Mouse (Mus musculus) T-cell, adult 2 months (primary cell): ENCODE measurements around the gene Jade1.

Experiments used
- DNase-seq: peaks from one replicate; pipeline ENCODE4 v3.0.0; 2022; ENCODE audit warnings: low spot score

Jade1 gene

DNA sequence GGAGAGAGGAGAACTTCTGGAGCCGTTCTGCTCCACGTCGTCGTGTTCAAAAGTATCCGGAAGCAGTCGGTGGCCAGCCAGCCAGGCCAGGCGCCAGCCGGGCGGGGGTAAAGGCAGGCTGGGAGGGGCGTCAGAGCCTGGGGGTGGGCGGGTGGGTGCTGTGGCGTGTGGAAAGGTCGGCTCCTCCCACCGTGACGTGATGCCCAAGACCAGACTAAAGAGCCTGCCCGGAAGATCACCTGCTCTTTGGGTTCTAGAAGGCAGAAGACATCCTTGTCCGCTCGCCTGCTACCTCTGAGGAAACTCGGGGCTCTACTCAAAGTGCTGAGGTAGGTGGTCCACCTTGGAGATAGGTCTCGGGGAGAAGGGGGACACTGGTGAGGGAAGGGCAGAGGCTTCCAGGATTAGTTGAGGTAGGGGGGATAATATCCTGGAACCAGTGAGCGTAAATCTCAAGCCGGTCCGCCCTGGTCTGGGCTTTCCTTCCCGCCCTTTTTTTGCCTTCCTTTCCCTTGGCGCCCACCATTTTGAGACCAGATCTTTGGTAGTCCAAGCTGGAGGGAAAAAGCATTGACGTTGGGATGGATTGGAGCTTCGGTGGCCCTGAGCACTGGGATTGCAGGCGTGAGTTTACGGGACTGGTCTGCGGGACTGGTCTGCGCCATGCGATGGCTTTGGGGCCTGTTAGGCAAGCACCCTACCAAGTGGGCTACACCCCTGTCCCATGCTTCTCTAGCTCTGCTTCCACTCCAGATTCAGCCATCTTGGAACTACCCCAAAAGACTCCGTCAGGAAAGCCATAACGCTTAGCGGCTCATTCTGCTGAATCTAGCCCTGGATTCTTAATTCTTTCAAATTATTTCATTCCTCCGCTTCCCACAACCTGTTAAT lies at the start of gene Jade1:
Gene Jade1 (plus strand): TSS at position 241 of the 891 bp plus-strand sequence.
- DNase-seq = no peak

DNA sequence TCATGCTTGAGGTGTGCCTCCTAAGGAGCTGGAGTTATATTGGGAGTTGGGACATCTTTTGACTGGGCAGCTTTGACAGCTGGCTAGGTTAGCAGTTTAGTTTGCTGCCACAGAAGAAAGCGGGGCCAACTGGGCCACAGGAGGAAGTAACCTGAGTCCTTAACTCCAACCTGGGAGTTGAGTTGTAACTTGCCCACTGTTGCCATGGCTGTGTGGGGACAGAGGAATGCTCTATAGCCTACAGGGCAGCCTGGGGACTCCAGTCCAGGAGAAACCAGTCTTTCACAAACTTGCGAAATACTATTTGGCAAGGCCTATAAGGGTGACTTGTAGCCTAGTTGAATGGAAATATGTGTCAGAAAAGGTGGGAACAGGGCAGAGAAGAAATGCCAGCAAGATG lies 46.1 kb upstream of the Jade1 start:
- DNase-seq = no peak

DNA sequence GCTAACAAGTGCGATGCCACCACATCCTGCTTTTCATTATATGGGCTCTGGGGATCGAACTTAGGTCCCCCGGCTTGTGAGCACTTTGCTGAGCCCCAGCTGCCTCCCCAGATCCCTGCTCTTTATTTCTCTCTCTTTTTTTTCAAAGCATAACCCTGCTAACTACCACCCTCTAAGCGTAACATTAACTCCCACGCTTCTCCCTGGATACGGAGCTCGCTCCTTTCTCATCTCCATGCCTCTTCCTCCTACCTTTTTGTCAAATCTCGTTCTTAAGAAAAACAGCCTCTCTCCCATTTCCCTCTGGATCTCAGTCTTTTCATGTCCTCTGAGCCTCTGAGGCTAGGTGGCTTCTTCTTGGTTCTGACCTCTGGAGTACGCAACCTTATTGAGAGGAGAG lies 45.3 kb upstream of the Jade1 start:
- no peak for DNase-seq

DNA sequence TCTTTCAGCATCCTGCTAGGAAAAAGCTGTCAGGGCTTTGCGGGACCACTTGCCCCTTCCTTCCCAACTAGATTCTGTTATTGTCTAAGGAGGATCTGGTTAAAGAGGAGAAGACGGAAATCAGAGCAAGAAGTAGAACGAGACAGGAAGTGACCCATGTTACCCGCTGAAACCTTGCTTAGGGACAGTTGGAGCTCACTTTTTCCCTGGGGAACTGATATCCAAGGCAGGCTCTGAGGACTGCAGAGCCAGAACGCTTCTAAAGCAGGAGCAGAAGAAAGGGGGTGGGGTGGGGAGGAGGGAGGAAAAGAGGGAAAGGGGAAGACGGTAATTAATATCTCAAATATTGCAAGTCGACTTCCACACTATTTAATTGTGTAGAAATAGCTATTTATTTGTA lies 44.8 kb upstream of the Jade1 start:
- no peak for DNase-seq

DNA sequence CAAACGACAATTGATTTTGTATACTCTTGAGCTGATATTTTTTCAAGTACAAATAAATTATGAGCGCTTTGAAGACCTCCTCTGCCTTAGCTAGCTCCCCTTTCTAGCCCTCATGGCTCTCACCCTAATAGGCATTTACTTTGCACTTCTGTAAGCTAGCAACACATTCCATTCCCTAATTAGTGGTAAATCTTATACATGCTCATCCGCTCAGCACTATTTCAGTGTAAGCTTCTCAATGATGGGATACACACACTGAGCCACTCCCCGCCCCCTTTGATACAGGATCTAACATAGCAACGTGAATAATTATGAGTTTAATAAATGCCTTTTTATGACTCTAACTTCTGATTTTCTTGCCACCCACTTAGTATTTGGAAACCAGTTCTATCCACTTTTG lies 41.5 kb upstream of the Jade1 start:
- DNase-seq = no peak

DNA sequence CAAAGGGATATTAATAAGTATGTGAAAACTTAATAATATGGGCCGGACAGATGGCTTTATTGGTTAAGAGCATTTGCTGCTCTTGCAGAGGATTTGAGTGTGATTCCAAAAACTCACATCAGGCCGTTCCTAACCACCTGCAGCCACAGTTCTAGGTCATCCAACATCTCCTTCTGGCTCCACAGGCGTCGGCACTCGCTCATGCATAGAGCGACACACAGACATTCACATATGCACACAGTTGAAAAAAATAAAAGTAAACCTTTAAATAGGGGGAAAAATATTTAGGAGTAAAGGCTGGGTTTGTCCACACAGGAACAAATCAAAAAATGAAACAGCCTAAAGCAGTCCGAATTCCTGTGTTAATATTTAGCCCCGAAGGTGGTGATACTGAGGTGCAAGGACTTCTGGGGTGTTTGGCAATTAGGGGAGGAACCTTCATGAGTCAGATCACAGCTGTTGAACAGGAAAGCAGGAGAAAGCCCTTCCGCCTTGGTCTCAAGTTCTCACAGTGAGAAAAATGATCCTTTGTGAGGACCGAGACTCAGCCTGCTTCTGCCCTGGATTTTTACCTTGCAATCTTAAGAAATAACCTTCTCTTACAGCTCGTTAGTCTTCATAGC lies 40.7 kb upstream of the Jade1 start:
- no peak for DNase-seq

DNA sequence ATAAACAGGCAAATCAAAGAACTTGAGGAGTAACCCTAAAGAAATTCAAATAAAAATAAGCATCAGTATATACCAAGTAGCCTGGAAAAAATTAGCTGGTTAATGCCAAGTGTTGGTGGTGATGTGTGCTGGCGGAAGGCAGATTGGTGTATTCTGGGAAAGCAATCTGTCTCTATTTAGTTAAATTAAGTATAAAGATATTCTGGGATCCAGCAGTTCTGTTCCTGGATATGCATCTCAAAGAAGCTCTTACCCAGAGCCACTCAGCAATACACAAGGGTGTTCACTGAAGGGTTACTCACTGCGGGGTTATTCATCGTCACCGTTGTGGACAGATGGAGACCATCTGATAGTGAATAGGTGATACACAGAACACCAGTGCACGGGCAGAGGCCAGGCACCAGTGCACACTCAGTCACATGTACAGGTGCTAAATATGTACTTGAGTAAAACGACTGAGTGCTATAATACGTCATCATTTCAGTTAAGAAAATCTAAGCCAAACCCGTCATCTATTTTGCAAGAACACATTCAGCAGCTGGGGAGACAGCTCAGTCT lies 38.5 kb upstream of the Jade1 start:
- DNase-seq = no peak

DNA sequence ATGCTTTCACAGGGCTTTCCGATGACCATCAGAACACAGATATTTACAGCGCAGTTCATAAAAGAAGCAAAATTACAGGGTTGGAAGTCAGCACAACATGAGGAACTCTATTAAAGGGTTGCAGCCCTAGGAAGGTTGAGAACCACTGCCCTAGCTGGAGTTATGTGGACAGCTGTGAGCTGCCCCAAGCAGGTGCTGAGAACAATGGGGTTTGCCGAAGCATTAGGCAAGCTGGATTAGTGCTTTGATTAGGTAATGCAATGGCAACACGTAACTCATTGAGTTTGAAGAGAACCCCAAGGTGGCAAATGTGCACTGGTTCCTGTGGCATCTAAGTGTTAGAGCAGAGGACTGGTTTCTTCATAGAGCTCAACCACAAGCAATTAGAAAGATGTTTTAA lies 34.6 kb upstream of the Jade1 start:
- no peak for DNase-seq

DNA sequence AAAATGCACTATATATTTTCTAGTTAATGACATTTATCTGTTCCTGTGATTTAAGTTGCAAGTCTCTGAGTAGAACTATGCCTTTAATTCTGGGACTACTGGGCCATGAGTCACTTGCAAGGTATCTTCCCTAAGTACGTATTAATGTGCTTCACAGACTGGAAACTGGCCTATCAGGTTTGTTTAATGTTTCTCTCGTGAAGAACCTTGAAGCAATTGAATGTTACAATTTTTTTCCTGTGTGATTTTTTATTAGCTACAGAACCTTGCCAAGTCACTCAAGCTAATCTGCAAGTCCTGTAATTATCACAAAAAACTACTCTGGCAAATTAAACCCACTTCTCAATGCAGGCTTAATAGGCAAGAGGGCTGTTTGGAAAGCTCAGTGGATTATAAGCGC lies 33.8 kb upstream of the Jade1 start:
- DNase-seq = no peak

DNA sequence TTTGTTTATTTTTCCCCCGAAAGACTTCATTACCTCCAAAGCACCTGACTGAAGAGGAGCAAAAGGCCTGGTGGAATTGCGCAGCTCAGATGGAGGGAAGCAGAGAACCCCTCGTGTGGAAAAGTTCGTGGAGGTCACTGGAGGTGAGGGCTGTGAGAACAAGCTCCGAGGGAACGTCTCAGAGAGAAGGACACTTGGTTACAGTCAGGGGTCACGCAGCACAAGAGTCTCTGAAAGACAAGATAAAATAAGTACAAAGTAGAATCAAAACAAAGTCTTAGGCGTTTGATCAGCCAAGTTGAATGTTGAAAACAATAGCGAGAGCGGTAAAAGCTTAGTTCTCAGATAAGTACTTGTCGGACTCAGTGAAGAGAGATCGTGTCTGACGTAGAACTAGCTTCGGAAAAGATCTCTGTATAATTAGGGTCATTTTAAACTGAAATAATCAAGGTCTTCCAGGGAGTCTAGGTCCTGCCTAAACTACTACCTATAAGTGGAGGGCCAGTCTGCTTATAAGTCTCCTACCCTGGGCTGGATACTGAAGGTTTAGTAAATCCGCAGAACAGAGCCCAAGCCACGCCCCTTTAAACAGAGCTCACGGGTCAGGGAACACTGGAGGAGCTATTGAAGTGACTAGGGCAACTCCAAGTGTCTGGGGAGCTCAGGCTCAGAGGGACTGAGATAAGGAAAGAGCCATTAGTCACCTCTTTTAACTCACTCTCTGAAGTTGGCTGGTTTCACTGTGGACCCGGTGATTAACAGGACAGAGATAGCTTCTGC lies 33.1 kb upstream of the Jade1 start:
- DNase-seq = no peak

DNA sequence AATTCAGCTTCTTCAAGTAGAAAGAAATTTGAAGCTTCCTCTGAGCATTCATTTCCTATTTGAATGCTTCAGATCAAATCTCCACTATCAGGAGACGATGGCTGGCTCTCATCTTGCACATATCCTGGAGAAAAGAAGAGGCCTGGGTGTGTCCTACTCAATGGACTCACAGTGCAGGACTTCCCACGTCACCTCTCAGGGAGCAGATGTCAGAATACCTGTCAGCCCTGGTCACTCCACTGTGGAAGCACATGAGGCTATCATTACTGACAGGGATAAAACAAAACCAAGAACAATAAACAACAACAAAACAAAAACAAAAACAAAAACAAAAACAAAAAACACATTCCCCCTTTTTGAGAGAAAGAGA lies 32.5 kb upstream of the Jade1 start:
- DNase-seq = no peak

DNA sequence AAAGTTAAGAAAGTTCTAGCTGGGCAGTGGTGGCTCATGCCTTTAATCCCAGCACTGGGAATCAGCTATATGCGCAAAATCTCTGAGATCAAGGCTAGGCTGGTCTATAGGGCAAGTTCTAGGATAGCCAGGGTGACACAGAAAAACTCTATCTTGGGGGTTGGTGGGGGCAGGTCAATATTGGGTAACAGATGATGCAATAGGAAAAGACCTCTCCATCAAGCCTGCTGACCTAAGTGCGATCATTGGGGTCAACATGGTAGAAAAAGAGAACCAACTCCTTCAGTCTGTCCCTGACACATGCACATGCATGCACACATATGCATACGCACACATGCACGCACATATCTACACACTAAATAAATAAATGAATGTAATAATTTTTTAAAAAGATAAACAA lies 32.1 kb upstream of the Jade1 start:
- DNase-seq = no peak

DNA sequence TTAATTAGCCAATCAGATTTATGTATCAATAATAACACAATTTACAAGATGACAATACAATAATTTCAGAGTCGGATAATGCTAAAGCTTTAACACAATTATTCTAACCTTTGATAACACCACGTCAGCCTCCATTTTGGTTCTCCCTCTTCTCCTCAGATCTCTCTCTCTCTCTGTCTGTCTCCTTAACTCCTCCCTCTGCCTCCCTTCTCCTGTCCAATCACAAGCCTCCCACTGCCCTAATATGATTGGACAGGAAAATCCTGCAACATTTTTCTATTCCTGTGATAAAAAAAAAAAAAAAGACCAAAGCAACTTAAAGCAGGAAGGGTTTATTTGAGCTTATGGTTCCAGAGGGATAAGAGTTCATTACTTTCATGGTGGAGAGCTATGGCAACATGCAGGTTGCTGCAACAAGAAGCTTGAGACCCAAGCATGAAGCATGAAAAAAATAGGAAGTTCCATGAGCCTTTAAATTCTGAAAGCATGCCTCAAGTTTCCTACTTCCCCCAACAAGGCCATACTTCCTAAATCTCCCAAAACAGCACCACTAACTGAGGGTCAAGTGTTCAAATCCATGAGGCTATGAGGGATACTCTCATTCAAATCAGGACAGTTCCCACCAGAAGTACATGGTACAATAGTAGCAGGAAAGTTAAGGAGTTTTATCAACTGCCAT lies 27.1 kb upstream of the Jade1 start:
- no peak for DNase-seq

DNA sequence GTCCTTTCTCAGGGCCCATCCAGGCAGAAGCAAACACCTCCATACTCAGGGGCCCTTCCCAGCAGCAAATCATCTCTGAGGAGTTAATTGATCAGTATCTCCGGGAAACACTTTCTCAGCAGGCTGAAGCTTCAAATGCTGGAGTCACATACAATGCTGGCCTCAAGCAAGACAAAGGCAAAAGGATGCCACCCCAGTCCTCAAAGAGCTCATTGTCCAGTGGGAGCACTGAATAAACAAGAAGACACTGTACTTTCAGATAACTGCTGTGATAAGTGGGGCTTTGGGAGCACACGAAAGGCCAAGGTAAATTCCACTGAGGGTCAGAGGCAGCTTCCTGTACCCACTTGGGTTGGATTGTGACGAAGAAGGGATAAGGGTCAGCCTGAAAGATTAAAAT lies 25.4 kb upstream of the Jade1 start:
- no peak for DNase-seq

DNA sequence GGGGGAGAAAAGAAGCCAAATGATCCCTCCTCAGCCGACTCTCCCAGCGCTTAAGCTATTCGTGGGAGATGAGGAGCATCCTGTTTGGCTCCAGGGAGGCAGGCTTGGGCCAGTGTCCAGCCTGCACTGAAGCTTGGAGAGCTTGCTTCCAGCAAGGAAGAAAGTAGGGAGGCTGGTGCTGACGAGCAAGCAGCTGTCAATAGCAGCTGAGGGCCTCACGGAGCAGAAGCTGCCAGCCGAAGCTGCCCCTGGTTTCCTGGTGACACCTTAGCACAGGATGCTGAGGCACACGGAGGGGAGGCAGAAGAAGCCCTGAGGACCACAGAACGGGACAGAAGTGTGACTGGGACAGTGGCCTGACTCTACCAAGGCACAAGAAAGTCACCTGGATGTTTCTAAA lies 24.0 kb upstream of the Jade1 start:
- no peak for DNase-seq

DNA sequence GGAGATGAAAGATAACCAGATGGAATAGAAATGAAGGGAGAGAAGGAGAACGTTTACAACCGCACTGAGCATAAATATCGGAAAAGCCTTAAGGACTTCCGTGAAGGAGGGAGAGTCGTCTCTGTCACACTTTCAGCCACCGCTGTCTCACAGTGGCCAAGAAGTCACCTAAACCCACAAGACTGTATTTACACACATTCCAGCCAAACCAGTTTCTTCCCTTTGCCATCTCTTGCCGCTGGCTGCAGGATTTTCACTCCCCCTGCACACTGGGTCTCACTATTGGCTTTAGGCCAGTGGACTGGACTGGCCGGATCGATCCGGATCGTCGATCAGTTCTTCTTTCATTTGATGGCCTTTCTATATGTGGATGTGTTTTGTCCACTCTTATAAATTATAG lies 23.4 kb upstream of the Jade1 start:
- DNase-seq = no peak

DNA sequence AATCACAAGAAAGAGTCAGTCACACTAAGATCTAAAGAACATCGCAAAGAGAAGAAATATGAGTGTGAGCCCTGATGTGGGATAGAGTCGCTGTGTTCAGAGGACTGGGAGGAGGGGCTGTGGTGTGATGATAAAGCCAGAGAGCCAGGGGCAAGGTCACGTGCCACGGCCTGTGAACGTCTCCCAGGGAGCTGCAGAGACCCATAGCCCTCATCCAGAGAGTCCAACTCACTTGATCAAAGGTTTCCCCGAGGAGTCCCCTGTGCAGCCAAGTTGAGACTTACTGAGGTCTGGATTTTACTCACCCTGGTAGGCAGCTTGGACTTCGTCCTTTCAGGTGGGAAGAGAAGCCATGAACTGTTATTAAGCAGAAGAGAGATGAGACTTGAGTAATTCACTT lies 21.9 kb upstream of the Jade1 start:
- DNase-seq = no peak

DNA sequence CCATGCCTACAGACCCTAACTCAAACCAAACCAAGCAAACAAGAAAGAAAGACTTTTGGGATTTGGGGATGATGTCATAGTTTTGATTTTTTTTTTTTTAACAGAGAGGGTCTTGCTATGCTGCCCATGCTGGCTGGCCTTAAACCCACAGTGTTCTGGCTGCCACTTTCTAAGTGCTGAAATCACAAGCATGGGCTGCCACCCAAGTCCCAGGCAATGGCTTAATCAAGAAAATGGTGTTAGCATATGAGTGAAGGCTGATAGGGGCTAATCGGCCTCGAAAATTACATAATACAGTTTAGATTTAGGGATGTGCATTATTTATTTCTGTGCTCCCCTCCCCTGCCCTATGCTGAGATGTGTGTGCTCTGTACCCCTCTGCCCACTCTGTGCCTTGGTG lies 17.6 kb upstream of the Jade1 start:
- DNase-seq = no peak

DNA sequence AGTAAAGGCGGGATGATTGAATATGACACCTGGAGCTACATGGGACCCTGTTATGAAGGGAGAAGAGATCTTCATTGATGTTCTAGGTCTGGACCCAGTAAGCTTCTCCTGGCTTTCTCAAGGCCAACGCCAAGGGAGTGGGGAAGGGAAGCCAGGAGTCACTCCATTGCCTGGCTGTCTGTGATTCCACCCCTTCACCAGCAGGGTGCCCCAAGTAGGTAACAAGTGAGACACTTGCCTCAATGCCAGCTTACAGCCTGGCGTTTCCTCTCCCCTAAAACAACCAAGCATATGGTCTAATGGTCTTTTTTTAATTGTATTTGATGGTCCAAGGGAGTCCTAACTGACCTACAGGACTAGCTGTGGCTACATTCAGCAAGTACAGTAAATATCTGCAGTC lies 14.2 kb upstream of the Jade1 start:
- DNase-seq = no peak

DNA sequence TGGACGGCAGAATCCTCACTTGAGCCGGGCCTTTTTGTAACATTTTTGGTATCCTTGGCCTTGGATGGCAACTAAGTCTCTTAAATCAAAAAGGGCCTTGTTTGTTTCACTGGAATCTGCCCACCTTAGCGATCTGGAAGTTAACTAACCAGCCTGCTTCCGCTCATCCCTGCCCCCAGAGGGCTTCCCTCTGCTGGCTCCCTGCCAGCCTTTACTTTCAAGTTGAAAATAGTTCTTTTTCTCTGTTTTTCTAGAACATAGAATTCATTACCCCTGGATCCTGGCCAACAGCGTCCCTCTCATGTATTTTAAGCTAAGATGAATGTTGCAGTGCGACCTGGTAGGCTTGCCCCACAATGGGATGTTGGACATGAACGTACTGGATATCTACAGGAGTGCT lies 11.1 kb upstream of the Jade1 start:
- DNase-seq = no peak

DNA sequence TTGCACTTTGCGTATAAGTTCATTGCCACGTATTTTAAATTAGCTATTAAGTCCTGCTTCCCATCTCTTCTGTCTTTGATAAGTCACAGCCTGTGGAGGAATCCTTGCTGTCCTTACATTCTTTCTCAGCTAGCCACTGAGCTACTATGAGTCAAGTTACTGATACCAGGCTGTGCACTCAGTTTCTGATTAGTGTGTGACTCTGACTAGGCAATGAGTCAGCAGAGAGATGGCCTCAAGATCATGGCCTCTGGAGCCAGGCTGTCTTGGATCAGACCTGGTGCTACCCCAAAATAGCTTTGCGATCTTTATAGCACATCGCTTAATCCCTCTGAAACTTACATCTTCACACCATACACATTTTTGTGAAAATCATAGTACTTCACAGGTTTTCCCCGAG lies 8.2 kb upstream of the Jade1 start:
- no peak for DNase-seq

DNA sequence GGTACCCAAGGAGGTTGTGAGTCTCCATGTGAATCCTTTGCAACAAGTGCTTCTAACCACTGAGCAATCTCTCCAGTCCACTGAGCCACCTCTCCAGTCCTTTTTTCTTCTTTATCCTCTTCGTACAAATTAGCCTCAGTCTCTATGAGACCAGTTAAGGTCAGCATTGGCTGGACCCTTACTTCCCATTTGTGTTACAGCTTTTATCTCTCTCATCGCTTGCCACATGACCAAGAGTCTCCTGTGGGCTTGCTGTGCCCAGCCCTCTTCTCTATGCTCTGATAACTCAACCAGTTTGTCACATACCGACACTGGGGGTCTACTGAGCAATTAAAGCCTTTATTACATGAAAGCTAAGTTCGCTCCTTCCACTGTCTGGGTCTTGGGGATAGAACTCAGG lies 7.3 kb upstream of the Jade1 start:
- no peak for DNase-seq
